Mouse (Mus musculus): Measurements from ENCODE around the gene Bpifa5. TPM values are rescaled to one million over a fixed set of nuclear protein-coding genes. Genes with fewer than 3 reads are reported as not detected.
"Not testable (repeated sequence)": the region's sequence is repeated elsewhere in the genome, so short reads cannot be mapped to it uniquely, and the experiment has no call there.

Gene Bpifa5
- not detected in 2 replicates for polyA plus RNA-seq (2015; fragmentation: Nextera tagmentation; extraction: Ambion mirVana)

- Histone ChIP-seq H3K9ac (no peak within 1 kb of the TSS), H3K4me1 (no peaks in the 10 kb centered on the region), H3K27ac (replicated peaks) (no peak within 1 kb of the TSS), H3K27me3 (replicated peaks) (no peaks in the 10 kb centered on the region), H3K36me3 (no peaks in the 10 kb centered on the region), H3K9me3 (peaks cover 20% of the 10 kb centered on the region), H3K4me2 (no peak within 1 kb of the TSS), H3K4me3 (no peak within 1 kb of the TSS)
- no peak for ATAC-seq (ENCODE audit: extremely low read depth, insufficient number of reproducible peaks, low FRiP score, low TSS enrichment)
- 72% methylated on average over 8 of the region's 8 CpGs for WGBS
Measured at GRCm38 (mm10) chr2:154162307-154162706, at the start of gene Bpifa5. Gene Bpifa5, plus strand, starts transcription at chr2:154162607.

GRCm38 (mm10) chr2:154117381-154117780 is 45.0 kb upstream of the Bpifa5 start:
- H3K36me3 ChIP-seq: no peaks in the 10 kb centered on the region
- H3K4me3 ChIP-seq: no peak overlapping the region
- H3K27ac ChIP-seq (replicated peaks): no peak overlapping the region
- no peak overlapping the region for H3K9ac ChIP-seq
- H3K27me3 ChIP-seq (replicated peaks): no peaks in the 10 kb centered on the region
- H3K4me1 ChIP-seq: no peaks in the 10 kb centered on the region
- no peaks in the 10 kb centered on the region for H3K9me3 ChIP-seq
- no peak overlapping the region for H3K4me2 ChIP-seq
- no peak for ATAC-seq (ENCODE audit: extremely low read depth, insufficient number of reproducible peaks, low FRiP score, low TSS enrichment)
- WGBS: 74% methylated on average over 3 of the region's 3 CpGs

- Histone ChIP-seq H3K9me3 (peaks cover 5% of the 10 kb centered on the region; the same call in 1 of the 2 replicates), H3K4me3 (no peak within 1 kb of the TSS), H3K9ac (no peak within 1 kb of the TSS), H3K36me3 (no peaks in the 10 kb centered on the region), H3K27me3 (replicated peaks) (no peaks in the 10 kb centered on the region), H3K27ac (replicated peaks) (no peak within 1 kb of the TSS), H3K4me1 (no peaks in the 10 kb centered on the region), H3K4me2 (no peak within 1 kb of the TSS)
- WGBS: 54% methylated on average over 2 of the region's 2 CpGs
- no peak for ATAC-seq (ENCODE audit: extremely low read depth, insufficient number of reproducible peaks, low FRiP score, low TSS enrichment)
Measured at GRCm38 (mm10) chr2:154130120-154130519, 32.3 kb upstream of the Bpifa5 start, which contains the start of gene Bpifa3. Gene Bpifa3, plus strand, starts transcription at chr2:154130336.

GRCm38 (mm10) chr2:154142580-154142979 is 19.8 kb upstream of the Bpifa5 start, which contains the start of gene Bpifa1:
Gene Bpifa1, plus strand, starts transcription at chr2:154142880.
- Histone ChIP-seq H3K4me3 (no peak within 1 kb of the TSS), H3K4me2 (no peak within 1 kb of the TSS)

GRCm38 (mm10) chr2:154143735-154144134 is 18.7 kb upstream of the Bpifa5 start:
- H3K4me1 ChIP-seq: no peaks in the 10 kb centered on the region
- H3K27ac ChIP-seq (replicated peaks): no peak overlapping the region
- H3K9ac ChIP-seq: no peak overlapping the region
- no peak overlapping the region for H3K4me3 ChIP-seq
- H3K36me3 ChIP-seq: no peaks in the 10 kb centered on the region
- no peaks in the 10 kb centered on the region for H3K9me3 ChIP-seq
- WGBS: 73% methylated on average over 3 of the region's 3 CpGs
- ATAC-seq (ENCODE audit: extremely low read depth, insufficient number of reproducible peaks, low FRiP score, low TSS enrichment): no peak
- H3K4me2 ChIP-seq: no peak overlapping the region
- H3K27me3 ChIP-seq (replicated peaks): no peaks in the 10 kb centered on the region

More at GRCm38 (mm10) chr2:154142580-154142979, 19.8 kb upstream of the Bpifa5 start, which contains the start of gene Bpifa1:
- 65% methylated on average over 4 of the region's 4 CpGs for WGBS
- Histone ChIP-seq H3K27ac (replicated peaks) (no peak within 1 kb of the TSS), H3K9ac (no peak within 1 kb of the TSS), H3K27me3 (replicated peaks) (no peaks in the 10 kb centered on the region), H3K36me3 (no peaks in the 10 kb centered on the region), H3K4me1 (no peaks in the 10 kb centered on the region), H3K9me3 (no peaks in the 10 kb centered on the region)
- ATAC-seq (ENCODE audit: extremely low read depth, insufficient number of reproducible peaks, low FRiP score, low TSS enrichment): no peak

GRCm38 (mm10) chr2:154147496-154147895 is 14.9 kb upstream of the Bpifa5 start:
- H3K4me1 ChIP-seq: no peaks in the 10 kb centered on the region

GRCm38 (mm10) chr2:154158433-154158832 is 4.0 kb upstream of the Bpifa5 start:
- 31% methylated on average over 3 of the region's 3 CpGs for WGBS

More at GRCm38 (mm10) chr2:154147496-154147895, 14.9 kb upstream of the Bpifa5 start:
- no peak for ATAC-seq (ENCODE audit: extremely low read depth, insufficient number of reproducible peaks, low FRiP score, low TSS enrichment)
- Histone ChIP-seq H3K4me3 (no peak overlapping the region), H3K36me3 (no peaks in the 10 kb centered on the region), H3K9me3 (no peaks in the 10 kb centered on the region), H3K4me2 (no peak overlapping the region), H3K27me3 (replicated peaks) (no peaks in the 10 kb centered on the region), H3K9ac (no peak overlapping the region), H3K27ac (replicated peaks) (no peak overlapping the region)
- WGBS: 61% methylated on average over 4 of the region's 4 CpGs

GRCm38 (mm10) chr2:154163306-154163705 is 899 bp downstream of the Bpifa5 start:
- Histone ChIP-seq H3K27me3 (replicated peaks) (0 out of 2 replicates have a peak, but pooled peaks cover 7% of the 10 kb centered on the region), H3K9me3 (peaks cover 20% of the 10 kb centered on the region), H3K4me3 (no peak overlapping the region), H3K36me3 (no peaks in the 10 kb centered on the region), H3K9ac (no peak overlapping the region), H3K27ac (replicated peaks) (no peak overlapping the region), H3K4me2 (no peak overlapping the region), H3K4me1 (no peaks in the 10 kb centered on the region)
- WGBS: 84% methylated on average over 5 of the region's 5 CpGs
- ATAC-seq (ENCODE audit: extremely low read depth, insufficient number of reproducible peaks, low FRiP score, low TSS enrichment): no peak

More at GRCm38 (mm10) chr2:154158433-154158832, 4.0 kb upstream of the Bpifa5 start:
- Histone ChIP-seq H3K4me3 (no peak overlapping the region), H3K27me3 (replicated peaks) (no peaks in the 10 kb centered on the region), H3K9ac (no peak overlapping the region), H3K4me2 (no peak overlapping the region), H3K4me1 (no peaks in the 10 kb centered on the region), H3K9me3 (peaks cover 20% of the 10 kb centered on the region), H3K36me3 (no peaks in the 10 kb centered on the region), H3K27ac (replicated peaks) (no peak overlapping the region)
- no peak for ATAC-seq (ENCODE audit: extremely low read depth, insufficient number of reproducible peaks, low FRiP score, low TSS enrichment)

- no peak overlapping the region for H3K27ac ChIP-seq (replicated peaks)
- 51% methylated on average over 3 of the region's 3 CpGs for WGBS
- no peaks in the 10 kb centered on the region for H3K9me3 ChIP-seq
- H3K36me3 ChIP-seq: no peaks in the 10 kb centered on the region
- no peaks in the 10 kb centered on the region for H3K4me1 ChIP-seq
- ATAC-seq (ENCODE audit: extremely low read depth, insufficient number of reproducible peaks, low FRiP score, low TSS enrichment): no peak
- H3K4me2 ChIP-seq: no peak overlapping the region
- H3K27me3 ChIP-seq (replicated peaks): peaks cover 24% of the 10 kb centered on the region
- H3K4me3 ChIP-seq: no peak overlapping the region
- H3K9ac ChIP-seq: no peak overlapping the region
Measured at GRCm38 (mm10) chr2:154169172-154169571, 6.8 kb downstream of the Bpifa5 start.

GRCm38 (mm10) chr2:154171621-154172020 is 9.2 kb downstream of the Bpifa5 start:
- peaks cover 24% of the 10 kb centered on the region for H3K27me3 ChIP-seq (replicated peaks)
- H3K36me3 ChIP-seq: no peaks in the 10 kb centered on the region
- H3K27ac ChIP-seq (replicated peaks): no peak overlapping the region
- no peak overlapping the region for H3K4me2 ChIP-seq
- H3K4me1 ChIP-seq: no peaks in the 10 kb centered on the region
- no peak overlapping the region for H3K9ac ChIP-seq
- no peak overlapping the region for H3K4me3 ChIP-seq
- 56% methylated on average over 6 of the region's 6 CpGs for WGBS
- no peaks in the 10 kb centered on the region for H3K9me3 ChIP-seq
- ATAC-seq (ENCODE audit: extremely low read depth, insufficient number of reproducible peaks, low FRiP score, low TSS enrichment): no peak

GRCm38 (mm10) chr2:154173313-154173712 is 10.9 kb downstream of the Bpifa5 start:
- H3K36me3 ChIP-seq: no peaks in the 10 kb centered on the region
- ATAC-seq (ENCODE audit: extremely low read depth, insufficient number of reproducible peaks, low FRiP score, low TSS enrichment): no peak
- no peak overlapping the region for H3K9ac ChIP-seq
- peaks cover 17% of the 10 kb centered on the region for H3K27me3 ChIP-seq (replicated peaks)
- H3K27ac ChIP-seq (replicated peaks): no peak overlapping the region
- no peaks in the 10 kb centered on the region for H3K4me1 ChIP-seq
- 25% methylated on average over 1 of the region's 1 CpGs for whole genome bisulfite sequencing
- no peak overlapping the region for H3K4me2 ChIP-seq
- H3K4me3 ChIP-seq: no peak overlapping the region
- no peaks in the 10 kb centered on the region for H3K9me3 ChIP-seq

GRCm38 (mm10) chr2:154181900-154182299 is 19.5 kb downstream of the Bpifa5 start:
- ATAC-seq (ENCODE audit: extremely low read depth, insufficient number of reproducible peaks, low FRiP score, low TSS enrichment); H3K27ac ChIP-seq (replicated peaks): not testable (repeated sequence)
- WGBS: 77% methylated on average over 7 of the region's 7 CpGs

More at GRCm38 (mm10) chr2:154181900-154182299, 19.5 kb downstream of the Bpifa5 start:
- not testable (repeated sequence) for H3K4me1 ChIP-seq; H3K9ac ChIP-seq; H3K4me3 ChIP-seq; H3K27me3 ChIP-seq (replicated peaks); H3K36me3 ChIP-seq; H3K9me3 ChIP-seq; H3K4me2 ChIP-seq
